Mouse (Mus musculus): ENCODE measurements around the gene Nxf1. TPM values are rescaled to one million over a fixed set of nuclear protein-coding genes. Genes with fewer than 3 reads are reported as not detected.
A peak's percentile ranks its signal among the peaks of the same experiment; 100 is the strongest.

Nxf1 gene
- polyA plus RNA-seq, 1 experiment from 2014 or later = 120 TPM

GRCm38 (mm10) chr19:8755652-8756051, 1.2 kb upstream of the Nxf1 start:
- H3K4me1 ChIP-seq (ENCODE audit: control insufficient read depth, insufficient read depth, low read length) = peaks cover 15% of the 10 kb centered on the region
- no peak overlapping the region for H3K9ac ChIP-seq (replicated peaks; ENCODE audit: low read depth, low read length)
- no peaks in the 10 kb centered on the region for H3K9me3 ChIP-seq (ENCODE audit: control insufficient read depth, low read length)
- H3K27ac ChIP-seq (ENCODE audit: low read depth, low read length) = no peak overlapping the region
- ATAC-seq (ENCODE audit: low read depth) = no peak
- H3K4me2 ChIP-seq (ENCODE audit: low read depth, low read length) = peak overlapping the region; percentile 79; the same call in 1 of the 2 replicates
- H3K27me3 ChIP-seq (ENCODE audit: control insufficient read depth, insufficient read depth, low read length) = no peaks in the 10 kb centered on the region; the same call in 1 of the 2 replicates
- WGBS = 87% methylated on average over 3 of the region's 3 CpGs
- peaks cover 22% of the 10 kb centered on the region for H3K36me3 ChIP-seq (ENCODE audit: control insufficient read depth, insufficient read depth, low read length)
- H3K4me3 ChIP-seq (ENCODE audit: low read depth, low read length) = peak overlapping the region; percentile 97

GRCm38 (mm10) chr19:8757471-8757998, 662 bp downstream of the Nxf1 start:
- no peak for ATAC-seq (ENCODE audit: low read depth)
- H3K36me3 ChIP-seq (ENCODE audit: control insufficient read depth, insufficient read depth, low read length) = peaks cover 13% of the 10 kb centered on the region
- H3K4me3 ChIP-seq (ENCODE audit: low read depth, low read length) = peak overlapping the region; percentile 97
- H3K4me1 ChIP-seq (ENCODE audit: control insufficient read depth, insufficient read depth, low read length) = peaks cover 15% of the 10 kb centered on the region
- H3K4me2 ChIP-seq (ENCODE audit: low read depth, low read length) = peak overlapping the region; percentile 79
- no peaks in the 10 kb centered on the region for H3K9me3 ChIP-seq (ENCODE audit: control insufficient read depth, low read length)
- H3K27me3 ChIP-seq (ENCODE audit: control insufficient read depth, insufficient read depth, low read length) = no peaks in the 10 kb centered on the region; the same call in 1 of the 2 replicates
- 5% methylated on average over 14 of the region's 14 CpGs for WGBS
- peak overlapping the region; percentile 88 for H3K27ac ChIP-seq (ENCODE audit: low read depth, low read length)
- peak overlapping the region; percentile 95 for H3K9ac ChIP-seq (replicated peaks; ENCODE audit: low read depth, low read length)

- Histone ChIP-seq H3K4me3 (ENCODE audit: low read depth, low read length) (no peak overlapping the region), H3K27ac (ENCODE audit: low read depth, low read length) (no peak overlapping the region), H3K9me3 (ENCODE audit: control insufficient read depth, low read length) (no peaks in the 10 kb centered on the region), H3K4me1 (ENCODE audit: control insufficient read depth, insufficient read depth, low read length) (peaks cover 15% of the 10 kb centered on the region), H3K36me3 (ENCODE audit: control insufficient read depth, insufficient read depth, low read length) (peaks cover 20% of the 10 kb centered on the region), H3K27me3 (ENCODE audit: control insufficient read depth, insufficient read depth, low read length) (no peaks in the 10 kb centered on the region; the same call in 1 of the 2 replicates), H3K9ac (replicated peaks; ENCODE audit: low read depth, low read length) (no peak overlapping the region), H3K4me2 (ENCODE audit: low read depth, low read length) (no peak overlapping the region)
- no peak for ATAC-seq (ENCODE audit: low read depth)
- 95% methylated on average over 2 of the region's 2 CpGs for WGBS
Measured at GRCm38 (mm10) chr19:8758899-8759298, 2.0 kb downstream of the Nxf1 start.

DNA sequence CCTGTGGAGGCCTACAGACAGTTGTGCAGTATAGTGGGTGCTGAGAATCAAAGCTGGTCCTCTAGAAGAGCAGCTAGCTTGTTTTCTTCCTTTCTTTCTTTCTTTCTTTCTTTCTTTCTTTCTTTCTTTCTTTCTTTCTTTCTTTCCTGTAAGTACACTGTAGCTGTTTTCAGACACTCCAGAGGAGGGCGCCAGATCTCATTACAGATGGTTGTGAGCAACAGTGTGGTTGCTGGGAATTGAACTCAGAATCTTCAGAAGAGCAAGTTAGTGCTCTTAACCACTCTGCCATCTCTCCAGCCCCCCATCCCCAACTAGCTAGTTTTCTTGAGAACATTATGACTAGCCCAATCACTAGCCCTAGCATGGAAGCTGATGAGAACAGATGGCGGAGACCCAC, 3.9 kb downstream of the Nxf1 start:
- Histone ChIP-seq H3K27me3 (ENCODE audit: control insufficient read depth, insufficient read depth, low read length) (no peaks in the 10 kb centered on the region; the same call in 1 of the 2 replicates), H3K4me2 (ENCODE audit: low read depth, low read length) (no peak overlapping the region), H3K9me3 (ENCODE audit: control insufficient read depth, low read length) (peaks cover 5% of the 10 kb centered on the region), H3K27ac (ENCODE audit: low read depth, low read length) (no peak overlapping the region), H3K4me3 (ENCODE audit: low read depth, low read length) (no peak overlapping the region), H3K4me1 (ENCODE audit: control insufficient read depth, insufficient read depth, low read length) (peaks cover 14% of the 10 kb centered on the region), H3K9ac (replicated peaks; ENCODE audit: low read depth, low read length) (no peak overlapping the region), H3K36me3 (ENCODE audit: control insufficient read depth, insufficient read depth, low read length) (peaks cover 30% of the 10 kb centered on the region)
- WGBS = 94% methylated on average over 2 of the region's 2 CpGs
- ATAC-seq (ENCODE audit: low read depth) = no peak

GRCm38 (mm10) chr19:8763276-8763675, 6.4 kb downstream of the Nxf1 start:
- H3K4me1 ChIP-seq (ENCODE audit: control insufficient read depth, insufficient read depth, low read length) = peaks cover under 1% of the 10 kb centered on the region
- H3K9me3 ChIP-seq (ENCODE audit: control insufficient read depth, low read length) = peaks cover 5% of the 10 kb centered on the region
- H3K4me2 ChIP-seq (ENCODE audit: low read depth, low read length) = no peak overlapping the region
- H3K4me3 ChIP-seq (ENCODE audit: low read depth, low read length) = no peak overlapping the region
- no peak overlapping the region for H3K9ac ChIP-seq (replicated peaks; ENCODE audit: low read depth, low read length)
- no peaks in the 10 kb centered on the region for H3K27me3 ChIP-seq (ENCODE audit: control insufficient read depth, insufficient read depth, low read length)
- WGBS = 96% methylated on average over 4 of the region's 4 CpGs
- H3K36me3 ChIP-seq (ENCODE audit: control insufficient read depth, insufficient read depth, low read length) = peaks cover 55% of the 10 kb centered on the region
- no peak for ATAC-seq (ENCODE audit: low read depth)
- no peak overlapping the region for H3K27ac ChIP-seq (ENCODE audit: low read depth, low read length)

GRCm38 (mm10) chr19:8765562-8765961, 8.7 kb downstream of the Nxf1 start:
- Histone ChIP-seq H3K9me3 (ENCODE audit: control insufficient read depth, low read length) (peaks cover 5% of the 10 kb centered on the region), H3K36me3 (ENCODE audit: control insufficient read depth, insufficient read depth, low read length) (peaks cover 76% of the 10 kb centered on the region), H3K27me3 (ENCODE audit: control insufficient read depth, insufficient read depth, low read length) (no peaks in the 10 kb centered on the region)

GRCm38 (mm10) chr19:8770567-8771270, 13.8 kb downstream of the Nxf1 start, which contains the start of gene Tmem223:
TSS of gene Tmem223 (plus strand) at chr19:8770996.
- peaks cover under 1% of the 10 kb centered on the region; the same call in 1 of the 2 replicates for H3K9me3 ChIP-seq (ENCODE audit: control insufficient read depth, low read length)
- H3K4me2 ChIP-seq (ENCODE audit: low read depth, low read length) = peak within 1 kb of the TSS; percentile 88
- no peaks in the 10 kb centered on the region for H3K27me3 ChIP-seq (ENCODE audit: control insufficient read depth, insufficient read depth, low read length)
- WGBS = 22% methylated on average over 29 of the region's 29 CpGs
- H3K4me3 ChIP-seq (ENCODE audit: low read depth, low read length) = peak within 1 kb of the TSS; percentile 78
- peak within 1 kb of the TSS; percentile 84 for H3K27ac ChIP-seq (ENCODE audit: low read depth, low read length)
- H3K9ac ChIP-seq (replicated peaks; ENCODE audit: low read depth, low read length) = peak within 1 kb of the TSS; percentile 96
- H3K4me1 ChIP-seq (ENCODE audit: control insufficient read depth, insufficient read depth, low read length) = peaks cover 31% of the 10 kb centered on the region
- H3K36me3 ChIP-seq (ENCODE audit: control insufficient read depth, insufficient read depth, low read length) = peaks cover 56% of the 10 kb centered on the region
- peak; percentile 47; the same call in 1 of the 2 replicates for ATAC-seq (ENCODE audit: low read depth)

More at GRCm38 (mm10) chr19:8765562-8765961, 8.7 kb downstream of the Nxf1 start:
- no peak for ATAC-seq (ENCODE audit: low read depth)
- Histone ChIP-seq H3K27ac (ENCODE audit: low read depth, low read length) (no peak overlapping the region), H3K4me3 (ENCODE audit: low read depth, low read length) (no peak overlapping the region), H3K4me2 (ENCODE audit: low read depth, low read length) (no peak overlapping the region), H3K9ac (replicated peaks; ENCODE audit: low read depth, low read length) (no peak overlapping the region), H3K4me1 (ENCODE audit: control insufficient read depth, insufficient read depth, low read length) (peaks cover 4% of the 10 kb centered on the region; the same call in 1 of the 2 replicates)
- over 99% methylated on average over 9 of the region's 9 CpGs for WGBS

GRCm38 (mm10) chr19:8772996-8773395, 16.1 kb downstream of the Nxf1 start:
- no peak for ATAC-seq (ENCODE audit: low read depth)
- Histone ChIP-seq H3K27me3 (ENCODE audit: control insufficient read depth, insufficient read depth, low read length) (no peaks in the 10 kb centered on the region), H3K4me3 (ENCODE audit: low read depth, low read length) (peak overlapping the region; percentile 64; the same call in 1 of the 2 replicates), H3K27ac (ENCODE audit: low read depth, low read length) (no peak overlapping the region), H3K36me3 (ENCODE audit: control insufficient read depth, insufficient read depth, low read length) (peaks cover 36% of the 10 kb centered on the region), H3K9ac (replicated peaks; ENCODE audit: low read depth, low read length) (peak overlapping the region; percentile 95; the same call in 1 of the 2 replicates), H3K4me2 (ENCODE audit: low read depth, low read length) (peak overlapping the region; percentile 99; the same call in 1 of the 2 replicates), H3K4me1 (ENCODE audit: control insufficient read depth, insufficient read depth, low read length) (peaks cover 33% of the 10 kb centered on the region), H3K9me3 (ENCODE audit: control insufficient read depth, low read length) (no peaks in the 10 kb centered on the region)
- WGBS = 89% methylated on average over 5 of the region's 5 CpGs

DNA sequence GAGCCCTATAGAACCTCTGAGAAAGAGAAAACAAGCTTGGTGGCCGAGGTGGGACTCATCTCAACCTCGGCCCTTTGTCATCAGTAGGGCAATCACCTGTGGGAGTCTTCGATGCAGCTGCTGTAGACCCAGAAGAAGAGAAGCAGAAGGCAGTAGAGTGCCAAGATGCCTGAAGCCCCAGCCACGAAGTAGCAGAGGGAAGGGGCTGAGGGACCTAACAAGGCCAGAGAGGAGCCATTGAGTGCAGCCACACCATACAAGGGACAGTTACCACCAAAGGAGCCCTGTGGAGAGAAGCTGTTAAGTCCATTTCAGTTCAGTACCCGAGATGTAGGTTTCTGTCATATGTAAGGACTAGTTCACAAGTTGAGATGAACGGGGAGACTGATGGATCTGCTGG, 16.5 kb downstream of the Nxf1 start:
- Histone ChIP-seq H3K9me3 (ENCODE audit: control insufficient read depth, low read length) (no peaks in the 10 kb centered on the region), H3K4me2 (ENCODE audit: low read depth, low read length) (peak overlapping the region; percentile 99), H3K4me3 (ENCODE audit: low read depth, low read length) (peak overlapping the region; percentile 64), H3K36me3 (ENCODE audit: control insufficient read depth, insufficient read depth, low read length) (peaks cover 36% of the 10 kb centered on the region), H3K27me3 (ENCODE audit: control insufficient read depth, insufficient read depth, low read length) (no peaks in the 10 kb centered on the region), H3K9ac (replicated peaks; ENCODE audit: low read depth, low read length) (peak overlapping the region; percentile 95; the same call in 1 of the 2 replicates), H3K4me1 (ENCODE audit: control insufficient read depth, insufficient read depth, low read length) (peaks cover 33% of the 10 kb centered on the region), H3K27ac (ENCODE audit: low read depth, low read length) (no peak overlapping the region)
- ATAC-seq (ENCODE audit: low read depth) = no peak
- 48% methylated on average over 6 of the region's 6 CpGs for WGBS
